Mouse (Mus musculus) thymus, adult 2 months (tissue): ENCODE measurements around the gene Srebf1.

Experiments
- CTCF ChIP-seq: fragments of 200-500 bp; IDR thresholded peaks from 2 replicates; pipeline ENCODE4 v1.5.1; 2012; ENCODE audit warnings: mild to moderate bottlenecking, control low read depth, low read length, moderate library complexity, borderline replicate concordance; ENCODE audit not compliant: control insufficient read depth, poor library complexity, insufficient read depth; ENCODE audit errors: extremely low read depth
- POLR2A ChIP-seq: fragments of 200-500 bp; IDR thresholded peaks from 2 replicates; pipeline ENCODE4 v1.6.1; 2012; ENCODE audit warnings: mild to moderate bottlenecking, low read length, control low read depth, moderate library complexity; ENCODE audit not compliant: control insufficient read depth, poor library complexity, insufficient read depth; ENCODE audit errors: extremely low read depth

DNA sequence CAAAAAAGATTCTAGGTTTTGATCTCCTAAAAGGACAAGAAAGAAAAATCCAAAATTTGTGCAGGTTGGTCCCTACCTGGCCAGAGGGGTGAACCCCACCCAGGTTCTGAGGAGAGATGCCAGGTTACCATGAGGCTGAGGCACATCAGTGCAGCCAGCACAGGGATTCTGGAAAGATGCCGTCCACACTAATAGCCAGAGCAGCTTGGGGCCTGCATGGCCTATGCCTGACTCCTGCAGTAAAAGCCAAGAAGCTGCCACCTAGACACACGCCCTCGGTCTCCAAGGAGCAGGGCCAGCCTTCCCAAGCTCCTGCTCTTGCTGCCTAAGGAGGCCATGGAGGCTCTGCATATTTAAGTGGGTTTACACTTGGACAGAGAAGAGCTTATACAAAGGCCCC, 8.9 kb upstream of the Srebf1 start:
- TF ChIP-seq POLR2A: no peak
- no peak for TF ChIP-seq CTCF
